In the genomic region with DNA sequence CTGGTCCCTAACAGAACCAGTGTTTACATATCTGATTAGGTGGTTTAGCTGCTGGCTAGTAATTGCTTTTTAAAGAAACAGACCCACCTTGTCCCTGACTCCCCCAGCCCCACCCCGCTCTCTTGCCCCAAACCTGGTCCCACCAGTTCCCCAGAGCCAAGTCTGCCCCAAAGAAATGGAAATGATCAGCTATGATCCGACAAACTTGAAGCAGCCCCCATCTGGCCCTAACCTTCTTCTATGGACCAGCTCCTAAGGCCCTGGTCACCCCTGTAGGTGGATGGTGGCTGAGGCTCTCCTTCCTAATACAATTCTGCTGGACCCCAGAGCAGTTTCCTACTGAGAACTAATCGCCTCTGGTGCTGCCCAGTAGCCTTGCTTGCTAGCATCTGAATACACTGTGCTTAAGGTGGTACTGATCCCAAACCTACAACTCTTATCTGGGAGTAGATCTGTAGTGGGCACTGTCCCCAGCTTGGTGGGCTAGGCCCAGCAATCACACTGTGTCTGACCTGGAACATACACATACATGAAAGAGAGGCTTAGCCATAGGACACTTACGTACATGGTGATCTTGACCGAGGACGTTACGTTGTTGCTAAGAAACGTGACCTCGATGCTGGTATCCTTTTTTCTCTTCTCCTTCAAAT, we compare ENCODE assay signal across 1 mouse cellular context.
TF ChIP-seq lines count a peak whose summit lies in the region.

No protein-coding gene starts in this region.

TF ChIP-seq in CH12.LX, 34 proteins besides CTCF, POLR2A, EP300 and RAD21:
- no peak for TF ChIP-seq MAX (IDR thresholded peaks at IDR 0.05; ENCODE audit: low read length)
- TF ChIP-seq USF2 (conservative IDR thresholded peaks at IDR 0.05; ENCODE audit: low read depth, low read length), result no peak
- no peak for TF ChIP-seq SMC3 (IDR thresholded peaks at IDR 0.05; ENCODE audit: low read depth, low read length)
- TF ChIP-seq MAFK (IDR thresholded peaks at IDR 0.05; ENCODE audit: insufficient replicate concordance, low read length), result no peak
- no peak for TF ChIP-seq ZKSCAN1 (IDR thresholded peaks at IDR 0.05; ENCODE audit: borderline replicate concordance, low read depth, low read length)
- no peak for TF ChIP-seq SIN3A (IDR thresholded peaks at IDR 0.05; ENCODE audit: low read length)
- no peak for TF ChIP-seq CHD2 (IDR thresholded peaks at IDR 0.05; ENCODE audit: low read length)
- no peak for TF ChIP-seq JUND (conservative IDR thresholded peaks at IDR 0.05; ENCODE audit: low read depth, low read length)
TF ChIP-seq in CH12.LX: peak in this region for 0.
